In the genomic region with DNA sequence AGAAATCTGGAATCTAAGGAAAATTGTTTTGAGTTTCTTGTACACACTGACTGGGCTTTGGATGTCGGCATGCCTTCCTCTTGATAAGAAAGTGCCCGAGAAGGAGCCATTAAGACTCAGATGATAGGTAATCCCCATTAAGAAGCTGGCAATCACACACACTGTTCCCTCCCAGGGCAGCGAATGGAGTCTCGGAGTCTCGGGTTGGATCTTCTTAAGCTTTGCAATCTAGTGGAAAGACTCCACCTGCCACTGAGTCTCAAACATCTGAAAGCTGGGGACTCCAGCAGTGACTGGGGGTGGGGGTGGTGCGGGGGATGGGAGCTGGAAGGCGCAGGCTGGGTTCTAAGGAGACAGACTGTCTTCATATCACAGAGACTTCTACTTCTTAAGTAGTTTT, we compare ENCODE assay signal across 21 mouse cellular contexts.
A peak's percentile ranks its signal among the peaks of the same experiment; 100 is the strongest.
DNase-seq lines count a peak whose midpoint lies in the region; ATAC-seq and TF ChIP-seq lines count a peak whose summit lies in the region.
"Had no signal": no experiment of that assay in that cellular context is flagged by ENCODE, and none has a peak within 500 bp of the region (broad histone marks: within the 10 kb centered on the region; RNA-seq: fewer than 3 reads in every experiment).

No protein-coding gene starts in this region.

- no peak for TF ChIP-seq POLR2A in lung, adult 2 months (IDR thresholded peaks at IDR 0.05; ENCODE audit: borderline replicate concordance, extremely low read depth, low read depth, low read length)

- no peak overlapping the region for H3K4me2 ChIP-seq in hindbrain, embryonic 13.5 days
- H3K4me2 ChIP-seq in lung, embryonic 14.5 days, result no peak overlapping the region
- H3K4me2 ChIP-seq: limb, embryonic 13.5 days had no signal

- no peaks in the 10 kb centered on the region for H3K9me3 ChIP-seq in hindbrain, embryonic 10.5 days
- H3K9me3 ChIP-seq in hindbrain, embryonic 13.5 days, result no peaks in the 10 kb centered on the region
- H3K9me3 ChIP-seq in lung, embryonic 14.5 days (ENCODE audit: low read depth, low read length), result no peaks in the 10 kb centered on the region
- H3K9me3 ChIP-seq: limb, embryonic 13.5 days had no signal

- WGBS in hindbrain, embryonic 10.5 days, result 57% methylated on average over 7 of the region's 7 CpGs
- WGBS in hindbrain, embryonic 13.5 days, result 57% methylated on average over 7 of the region's 7 CpGs
- WGBS in lung, embryonic 14.5 days, result 32% methylated on average over 7 of the region's 7 CpGs
- 41% methylated on average over 7 of the region's 7 CpGs for WGBS in lung, adult 2 months

- peak; percentile 25 to 35 for DNase-seq in cerebellum, postnatal 10 days
- no peak for DNase-seq in cerebellum, adult 11-12 months
- no peak for DNase-seq in hindbrain, embryonic 10.5 days (ENCODE audit: low spot score)
- no peak for DNase-seq in lung, embryonic 14.5 days
- DNase-seq in lung, adult 2 months, result no peak
- peak; percentile 37 for DNase-seq in retina, postnatal 1 day
- no peak for DNase-seq in retina, embryonic 14.5 days (ENCODE audit: low spot score)
- DNase-seq: cerebellum, adult 8-10 months; forebrain, postnatal 0 days; gastrocnemius, postnatal 14 days; heart, adult 2 months; kidney, postnatal 25 days; layer of hippocampus, postnatal 36 days; right cerebral cortex, postnatal 14 days; thymus, adult 2 months had no signal

- peaks cover 13% of the 10 kb centered on the region; the same call in 1 of the 2 replicates for H3K4me1 ChIP-seq in hindbrain, embryonic 10.5 days (replicated peaks)
- H3K4me1 ChIP-seq in hindbrain, embryonic 13.5 days (replicated peaks), result no peaks in the 10 kb centered on the region
- no peaks in the 10 kb centered on the region for H3K4me1 ChIP-seq in lung, embryonic 14.5 days (ENCODE audit: insufficient read depth)
- peaks cover 7% of the 10 kb centered on the region for H3K4me1 ChIP-seq in lung, adult 2 months (ENCODE audit: control insufficient read depth, insufficient read depth, low read length)

- H3K9ac ChIP-seq in hindbrain, embryonic 13.5 days, result no peak overlapping the region
- no peak overlapping the region for H3K9ac ChIP-seq in lung, embryonic 14.5 days
- H3K9ac ChIP-seq: forebrain, postnatal 0 days; limb, embryonic 13.5 days; liver, embryonic 14.5 days had no signal

- H3K36me3 ChIP-seq in hindbrain, embryonic 10.5 days, result no peaks in the 10 kb centered on the region
- H3K36me3 ChIP-seq in hindbrain, embryonic 13.5 days, result no peaks in the 10 kb centered on the region
- no peaks in the 10 kb centered on the region for H3K36me3 ChIP-seq in lung, embryonic 14.5 days (ENCODE audit: insufficient read depth)
- H3K36me3 ChIP-seq: limb, embryonic 13.5 days had no signal

- no peak overlapping the region for H3K4me3 ChIP-seq in hindbrain, embryonic 10.5 days
- H3K4me3 ChIP-seq in hindbrain, embryonic 13.5 days, result no peak overlapping the region
- H3K4me3 ChIP-seq in lung, embryonic 14.5 days (ENCODE audit: low read depth, low read length), result no peak overlapping the region
- H3K4me3 ChIP-seq in lung, adult 2 months (replicated peaks; ENCODE audit: extremely low read depth, low read depth, low read length), result no peak overlapping the region
- H3K4me3 ChIP-seq: heart, adult 2 months; layer of hippocampus, adult 2 months; limb, embryonic 13.5 days had no signal

- no peaks in the 10 kb centered on the region for H3K27me3 ChIP-seq in hindbrain, embryonic 10.5 days (ENCODE audit: insufficient read depth, poor library complexity, severe bottlenecking)
- no peaks in the 10 kb centered on the region for H3K27me3 ChIP-seq in hindbrain, embryonic 13.5 days
- no peaks in the 10 kb centered on the region for H3K27me3 ChIP-seq in lung, embryonic 14.5 days (ENCODE audit: insufficient read depth, low read length)
- H3K27me3 ChIP-seq: limb, embryonic 13.5 days had no signal

- no peak for ATAC-seq in hindbrain, embryonic 13.5 days (ENCODE audit: low FRiP score)
- ATAC-seq in lung, embryonic 14.5 days (ENCODE audit: insufficient read depth), result no peak
- ATAC-seq: forebrain, postnatal 0 days; intestine, postnatal 0 days had no signal

- H3K27ac ChIP-seq in hindbrain, embryonic 10.5 days, result peak overlapping the region; percentile 59; the same call in 1 of the 2 replicates
- H3K27ac ChIP-seq in hindbrain, embryonic 13.5 days, result no peak overlapping the region
- H3K27ac ChIP-seq in lung, embryonic 14.5 days (ENCODE audit: low read depth), result peak overlapping the region; percentile 52; the same call in 1 of the 2 replicates
- H3K27ac ChIP-seq: heart, adult 2 months; layer of hippocampus, adult 2 months; limb, embryonic 13.5 days; liver, embryonic 14.5 days; stomach, postnatal 0 days had no signal

- no peak for TF ChIP-seq CTCF in lung, embryonic 14.5 days (IDR thresholded peaks at IDR 0.05; ENCODE audit: low read depth)
- no peak for TF ChIP-seq CTCF in lung, adult 2 months (IDR thresholded peaks at IDR 0.05; ENCODE audit: insufficient read depth, low read length)

Comparison
In these comparisons a context has a peak if more than half of its experiments do, and no peak if none do; other contexts are left out.
1. DNase-seq: peak in cerebellum, postnatal 10 days (2 of 2) and retina, postnatal 1 day (single experiment); none in cerebellum, adult 11-12 months (single experiment), hindbrain, embryonic 10.5 days (single experiment), lung, embryonic 14.5 days (single experiment), lung, adult 2 months (single experiment) and retina, embryonic 14.5 days (single experiment).